Mouse (Mus musculus) lung, embryonic 16.5 days (tissue): ENCODE measurements around the gene D1Ertd622e. TPM values are rescaled to one million over a fixed set of nuclear protein-coding genes. Genes with fewer than 3 reads are reported as not detected.

Source experiments
- ATAC-seq: fragments of 200-750 bp; cut with Nextera tagmentation; 2 replicates; pipeline ENCODE4 v1.8.0; 2017; ENCODE audit warnings: low read depth, mild to moderate bottlenecking, moderate library complexity
- H3K27ac ChIP-seq: fragments of 300-500 bp; sonication (generic); 2 replicates; pipeline ENCODE4 v1.5.1; 2014; ENCODE audit warnings: mild to moderate bottlenecking, control low read depth, low read length
- H3K27me3 ChIP-seq: fragments of 300-500 bp; sonication (generic); 2 replicates; pipeline ENCODE4 v1.6.1; 2014; ENCODE audit warnings: low read depth, low read length, mixed read lengths; ENCODE audit not compliant: control insufficient read depth, insufficient read depth
- H3K36me3 ChIP-seq: fragments of 300-500 bp; sonication (generic); 2 replicates; pipeline ENCODE4 v1.6.1; 2014; ENCODE audit warnings: low read length; ENCODE audit not compliant: control insufficient read depth, insufficient read depth
- H3K4me1 ChIP-seq: fragments of 300-500 bp; sonication (generic); replicated peaks from 2 replicates; pipeline ENCODE4 v1.6.1; 2014; ENCODE audit warnings: low read length, mixed read lengths; ENCODE audit not compliant: control insufficient read depth, insufficient read depth
- H3K4me2 ChIP-seq: fragments of 300-500 bp; sonication (generic); 2 replicates; pipeline ENCODE4 v1.6.1; 2014; ENCODE audit warnings: low read depth, low read length, control low read depth
- H3K4me3 ChIP-seq: fragments of 300-500 bp; sonication (generic); 2 replicates; pipeline ENCODE4 v1.5.1; 2014; ENCODE audit warnings: mild to moderate bottlenecking, low read length, control low read depth
- H3K9ac ChIP-seq: fragments of 300-500 bp; sonication (generic); 2 replicates; pipeline ENCODE4 v1.6.1; 2014; ENCODE audit warnings: low read length, control low read depth
- H3K9me3 ChIP-seq: fragments of 300-500 bp; sonication (generic); 2 replicates; pipeline ENCODE4 v1.6.1; 2016; ENCODE audit warnings: low read length; ENCODE audit not compliant: control insufficient read depth
- WGBS: fragments of 180-500 bp; shearing (Covaris S2); extraction: QIAGEN DNeasy Blood & Tissue Kit; methylation state at CpG from one replicate; pipeline ENCODE4 v1.1.7; 2014; 5-methylcytosine and 5-hydroxymethylcytosine counted together
- polyA plus RNA-seq: library from polyadenylated mRNA; unstranded; fragments of >200 nt; fragmentation: Nextera tagmentation; extraction: Ambion mirVana; gene quantifications from 2 replicates; pipeline ENCODE4 v1.2.1, GENCODE M21; 2015

The D1Ertd622e gene
- polyA plus RNA-seq, 1 experiment from 2014 or later, result 19.5 TPM

- Histone ChIP-seq H3K9ac (no peak overlapping the region), H3K4me2 (no peak overlapping the region), H3K27me3 (no peaks in the 10 kb centered on the region), H3K36me3 (no peaks in the 10 kb centered on the region), H3K27ac (no peak overlapping the region), H3K4me1 (no peaks in the 10 kb centered on the region), H3K4me3 (no peak overlapping the region), H3K9me3 (no peaks in the 10 kb centered on the region)
- ATAC-seq, result no peak
- WGBS, result 50% methylated on average over 6 of the region's 6 CpGs
Observed at GRCm38 (mm10) chr1:97625427-97625826, 36.4 kb downstream of the D1Ertd622e start.

DNA sequence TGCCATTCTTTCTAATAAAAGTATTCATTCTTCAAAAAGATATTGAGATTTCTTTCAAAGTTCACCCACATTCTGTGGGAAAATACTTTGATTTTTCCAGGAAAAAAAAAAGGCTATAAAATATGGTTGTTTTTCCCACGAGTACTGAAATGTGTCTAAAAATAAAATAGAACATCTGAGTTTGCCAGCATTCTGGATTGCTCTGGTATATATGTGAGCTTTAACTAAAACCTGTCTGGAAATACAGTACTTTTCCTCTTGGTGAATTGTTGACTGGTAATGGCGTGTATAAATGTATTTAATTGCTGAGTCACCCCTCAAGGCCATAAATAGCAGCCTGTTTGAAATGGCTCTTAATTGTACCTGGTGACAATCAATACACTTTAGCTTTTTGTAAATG, 37.5 kb downstream of the D1Ertd622e start:
- H3K4me1 ChIP-seq, result no peaks in the 10 kb centered on the region
- 74% methylated on average over 2 of the region's 2 CpGs for WGBS
- H3K4me3 ChIP-seq, result no peak overlapping the region
- no peak overlapping the region for H3K27ac ChIP-seq
- no peaks in the 10 kb centered on the region for H3K36me3 ChIP-seq
- no peak overlapping the region for H3K4me2 ChIP-seq
- no peak overlapping the region for H3K9ac ChIP-seq
- no peak for ATAC-seq
- H3K27me3 ChIP-seq, result no peaks in the 10 kb centered on the region
- H3K9me3 ChIP-seq, result no peaks in the 10 kb centered on the region

DNA sequence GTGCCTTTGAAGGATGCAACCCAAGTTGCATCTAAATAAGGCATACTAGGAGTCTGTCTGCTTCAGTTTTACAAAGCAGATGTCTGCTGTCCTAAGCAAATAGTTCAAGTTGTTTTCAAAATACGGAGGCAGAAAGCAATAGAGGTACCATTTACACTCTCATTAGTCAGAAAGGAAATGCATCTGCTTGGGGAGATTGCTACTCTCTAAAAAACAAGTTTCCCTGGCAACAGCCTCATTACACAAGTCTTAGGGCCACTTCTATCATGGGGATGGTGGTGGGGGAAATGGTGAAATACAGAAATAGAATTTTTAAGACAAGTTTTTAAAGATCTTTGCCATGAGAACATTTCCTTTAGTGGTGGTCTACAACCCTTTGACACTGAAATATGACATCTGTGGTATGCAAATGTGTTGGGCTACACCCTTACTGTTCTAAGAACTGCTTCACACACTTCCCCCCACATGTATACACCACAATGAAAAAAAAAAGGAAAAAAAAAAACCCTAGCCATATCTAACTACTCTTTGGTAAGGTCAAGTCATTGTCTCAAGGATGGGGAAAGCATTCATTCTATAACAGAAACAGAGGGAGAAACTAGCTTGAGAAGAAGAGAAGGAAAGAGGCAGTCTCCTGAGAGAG, 38.5 kb downstream of the D1Ertd622e start:
- 28% methylated on average over 1 of the region's 1 CpGs for WGBS
- no peak overlapping the region for H3K9ac ChIP-seq
- no peaks in the 10 kb centered on the region for H3K27me3 ChIP-seq
- H3K36me3 ChIP-seq, result no peaks in the 10 kb centered on the region
- no peak overlapping the region for H3K27ac ChIP-seq
- H3K9me3 ChIP-seq, result no peaks in the 10 kb centered on the region
- no peak overlapping the region for H3K4me2 ChIP-seq
- H3K4me3 ChIP-seq, result no peak overlapping the region
- no peak for ATAC-seq
- no peaks in the 10 kb centered on the region for H3K4me1 ChIP-seq

DNA sequence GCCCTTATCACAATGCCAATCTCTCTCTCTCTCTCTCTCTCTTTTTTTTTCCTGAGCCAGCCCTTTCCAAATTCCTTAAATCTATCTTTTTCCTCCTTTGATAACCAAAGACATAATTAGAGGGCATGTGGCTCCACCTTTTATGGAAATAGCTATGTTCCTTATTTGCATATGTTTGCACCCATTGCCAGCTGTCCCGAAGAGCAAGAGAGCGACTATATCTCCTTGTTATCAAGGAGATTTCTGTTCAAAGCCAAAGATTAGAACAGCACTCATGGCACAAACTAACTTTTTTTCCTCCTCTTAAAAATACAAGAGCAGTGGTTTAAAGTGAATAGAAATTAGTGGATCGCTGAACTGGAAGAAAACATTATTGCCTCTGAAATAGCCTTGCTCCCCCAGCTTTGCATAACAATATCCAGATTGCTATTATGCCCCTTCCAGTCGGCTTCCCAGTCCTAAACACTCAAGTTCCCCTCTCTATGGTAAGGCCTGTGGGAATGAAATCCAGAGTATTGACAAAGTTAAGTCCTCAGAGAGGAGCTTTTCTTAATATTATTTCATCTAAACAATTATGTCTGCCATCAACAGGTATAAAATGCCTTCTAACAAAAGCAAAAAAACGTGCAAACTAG, 39.2 kb downstream of the D1Ertd622e start:
- Histone ChIP-seq H3K27me3 (no peaks in the 10 kb centered on the region), H3K9ac (no peak overlapping the region), H3K36me3 (no peaks in the 10 kb centered on the region), H3K4me3 (no peak overlapping the region), H3K9me3 (no peaks in the 10 kb centered on the region), H3K4me1 (no peaks in the 10 kb centered on the region), H3K27ac (no peak overlapping the region), H3K4me2 (no peak overlapping the region)
- 29% methylated on average over 5 of the region's 5 CpGs for WGBS
- ATAC-seq, result no peak

GRCm38 (mm10) chr1:97619621-97620320, 42.1 kb downstream of the D1Ertd622e start:
- Histone ChIP-seq H3K36me3 (no peaks in the 10 kb centered on the region), H3K4me2 (no peak overlapping the region), H3K27me3 (no peaks in the 10 kb centered on the region), H3K27ac (no peak overlapping the region), H3K9me3 (no peaks in the 10 kb centered on the region), H3K4me1 (no peaks in the 10 kb centered on the region), H3K4me3 (no peak overlapping the region), H3K9ac (no peak overlapping the region)
- 74% methylated on average over 8 of the region's 8 CpGs for WGBS
- no peak for ATAC-seq

DNA sequence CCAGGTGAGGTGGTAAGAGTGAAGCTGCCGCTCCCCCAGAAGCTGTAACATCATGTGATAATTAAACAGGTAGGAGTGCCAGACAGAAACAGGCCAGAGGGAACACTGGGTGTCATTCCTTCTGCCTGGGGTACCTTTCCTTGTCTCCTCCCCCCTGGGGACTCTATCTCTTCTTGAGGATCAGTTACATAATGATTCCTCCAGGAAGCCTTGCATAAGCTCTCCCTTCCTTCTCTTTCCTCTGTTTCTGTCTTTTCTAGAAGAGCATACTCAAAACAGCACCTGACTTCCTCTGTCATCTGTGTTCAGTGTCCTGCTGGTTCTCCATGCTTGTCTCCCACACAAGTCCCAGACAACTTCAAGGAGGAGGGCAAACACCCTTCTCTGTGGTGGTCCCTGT, 46.3 kb downstream of the D1Ertd622e start:
- Histone ChIP-seq H3K4me2 (no peak overlapping the region), H3K9me3 (no peaks in the 10 kb centered on the region), H3K4me3 (no peak overlapping the region), H3K36me3 (no peaks in the 10 kb centered on the region), H3K27me3 (no peaks in the 10 kb centered on the region), H3K4me1 (no peaks in the 10 kb centered on the region), H3K9ac (no peak overlapping the region), H3K27ac (no peak overlapping the region)
- no peak for ATAC-seq
- 53% methylated on average over 1 of the region's 1 CpGs for WGBS

DNA sequence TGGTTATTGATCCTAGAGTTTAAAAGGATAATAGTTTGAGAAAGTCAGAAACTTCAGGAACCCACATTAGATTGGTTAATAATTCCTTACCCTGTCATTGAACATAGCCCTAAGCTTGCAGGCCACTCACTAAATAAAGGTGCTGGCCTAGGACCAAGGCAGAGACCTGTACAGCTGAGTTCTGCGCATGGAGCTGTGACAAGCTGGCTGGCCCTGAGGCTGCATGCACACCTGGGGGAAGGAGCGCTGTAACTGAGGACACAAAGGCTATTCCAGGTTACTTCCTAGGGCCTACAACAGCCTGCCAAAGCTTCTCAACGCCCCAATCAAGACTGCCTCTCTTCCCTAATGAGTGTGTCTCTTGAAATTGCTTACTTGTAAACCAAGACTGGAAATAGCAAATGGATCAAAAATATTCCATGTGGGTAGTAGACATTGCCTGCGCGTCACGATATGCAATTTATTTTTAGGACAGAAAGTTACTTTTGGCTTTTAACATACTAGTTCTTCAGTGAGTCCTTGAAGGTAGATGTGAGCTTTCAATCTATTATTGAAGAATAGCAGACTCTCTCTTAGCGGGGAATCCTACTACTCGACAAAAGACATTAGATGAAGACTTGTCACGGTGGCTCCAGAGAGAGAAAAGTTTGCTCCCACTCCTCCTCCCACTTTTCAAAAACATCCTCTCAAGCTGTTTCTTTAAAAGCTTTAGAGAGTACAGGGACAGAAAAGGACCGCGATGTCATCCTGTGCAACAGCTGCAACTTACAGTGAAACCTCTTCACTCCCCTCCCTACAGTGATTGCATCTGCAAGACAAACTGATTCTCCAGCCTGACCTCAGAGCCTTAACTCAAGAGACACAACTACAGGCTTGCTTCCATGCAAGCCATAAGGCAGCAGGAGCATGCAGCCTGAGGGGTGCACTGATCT, 47.1 kb downstream of the D1Ertd622e start:
- H3K9ac ChIP-seq, result no peak overlapping the region
- no peaks in the 10 kb centered on the region for H3K36me3 ChIP-seq
- no peak overlapping the region for H3K4me2 ChIP-seq
- H3K27ac ChIP-seq, result no peak overlapping the region
- H3K4me3 ChIP-seq, result no peak overlapping the region
- H3K9me3 ChIP-seq, result no peaks in the 10 kb centered on the region
- H3K4me1 ChIP-seq, result no peaks in the 10 kb centered on the region
- ATAC-seq, result no peak
- H3K27me3 ChIP-seq, result no peaks in the 10 kb centered on the region
- whole genome bisulfite sequencing, result 80% methylated on average over 11 of the region's 11 CpGs

DNA sequence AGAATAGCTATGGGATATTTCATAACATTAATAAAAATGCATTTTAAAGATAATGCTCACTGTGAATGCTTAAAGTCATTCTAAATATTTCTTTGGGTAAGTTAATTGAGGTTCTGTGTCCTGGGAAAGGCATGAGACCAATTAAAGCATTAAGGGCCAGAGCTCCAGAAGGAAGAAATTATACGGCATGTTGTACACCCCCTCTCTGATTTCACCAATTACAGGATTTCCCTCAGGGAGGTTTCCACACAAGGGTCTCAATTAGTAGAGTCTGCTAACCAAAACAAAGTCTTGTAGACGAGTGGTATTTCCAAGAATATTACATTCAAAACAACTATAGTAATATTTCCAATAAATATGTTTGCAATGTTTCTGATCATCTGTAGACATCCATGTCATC, 50.1 kb downstream of the D1Ertd622e start:
- H3K36me3 ChIP-seq, result no peaks in the 10 kb centered on the region
- H3K9me3 ChIP-seq, result no peaks in the 10 kb centered on the region
- H3K27ac ChIP-seq, result no peak overlapping the region
- WGBS, result 60% methylated on average over 2 of the region's 2 CpGs
- no peaks in the 10 kb centered on the region for H3K4me1 ChIP-seq
- H3K27me3 ChIP-seq, result no peaks in the 10 kb centered on the region
- no peak overlapping the region for H3K9ac ChIP-seq
- H3K4me3 ChIP-seq, result no peak overlapping the region
- no peak overlapping the region for H3K4me2 ChIP-seq
- no peak for ATAC-seq

- no peak overlapping the region for H3K4me2 ChIP-seq
- WGBS, result 46% methylated on average over 1 of the region's 1 CpGs
- no peaks in the 10 kb centered on the region for H3K4me1 ChIP-seq
- H3K27ac ChIP-seq, result no peak overlapping the region
- H3K9me3 ChIP-seq, result no peaks in the 10 kb centered on the region
- H3K36me3 ChIP-seq, result no peaks in the 10 kb centered on the region
- H3K4me3 ChIP-seq, result no peak overlapping the region
- no peak overlapping the region for H3K9ac ChIP-seq
- ATAC-seq, result no peak
- H3K27me3 ChIP-seq, result no peaks in the 10 kb centered on the region
Observed at GRCm38 (mm10) chr1:97603361-97603760, 58.5 kb downstream of the D1Ertd622e start.
